Mouse (Mus musculus) activated CD4-positive, CD25-positive, alpha-beta regulatory T cell, adult 4 months (primary cell): Measurements from ENCODE around the gene Aunip. TPM values are rescaled to one million over a fixed set of nuclear protein-coding genes. Genes with fewer than 3 reads are reported as not detected.

Experiments
- ATAC-seq: one replicate; pipeline ENCODE4 v1.8.0; 2017
- polyA plus RNA-seq, 2 experiments: library from polyadenylated mRNA; unstranded; fragments of 100-300 nt; shearing (Covaris generic); gene quantifications; one replicate each; pipeline ENCODE4 v1.2.1; 2017

Gene Aunip
- 1 to 10 TPM in 1 of 2 experiments, under 1 TPM in 1; 0.70 to 3.2 TPM for polyA plus RNA-seq

DNA sequence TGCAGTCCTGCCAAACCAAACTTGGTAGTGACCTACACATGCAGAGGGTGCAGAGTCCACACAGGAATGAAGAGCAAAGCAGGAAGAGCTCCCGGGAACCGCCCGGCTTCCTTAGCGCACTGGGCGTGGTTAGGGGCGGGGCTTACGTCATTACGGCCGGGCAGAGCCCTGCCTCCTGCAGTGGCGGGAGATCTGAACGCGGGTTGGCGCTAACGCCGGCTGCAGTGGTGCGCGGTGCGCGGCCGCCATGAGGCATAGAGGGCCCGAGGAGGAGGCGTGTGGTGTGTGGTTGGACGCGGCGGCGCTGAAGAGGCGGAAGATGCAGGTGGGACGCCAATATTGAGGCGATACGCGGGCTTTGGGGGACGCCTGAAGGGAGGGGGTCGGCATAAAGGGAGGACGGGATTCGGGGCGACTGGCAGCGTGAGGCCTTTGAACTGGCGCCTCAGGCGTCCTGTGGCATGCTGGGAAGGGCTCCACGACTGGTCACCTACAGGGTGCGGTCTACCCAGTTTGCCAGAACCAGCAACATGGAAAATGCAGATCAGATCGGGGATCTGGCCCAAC is at the start of gene Aunip:
Gene Aunip, plus strand, starts transcription at position 155 of the 567 bp plus-strand sequence.
- peak; percentile 92 for ATAC-seq

DNA sequence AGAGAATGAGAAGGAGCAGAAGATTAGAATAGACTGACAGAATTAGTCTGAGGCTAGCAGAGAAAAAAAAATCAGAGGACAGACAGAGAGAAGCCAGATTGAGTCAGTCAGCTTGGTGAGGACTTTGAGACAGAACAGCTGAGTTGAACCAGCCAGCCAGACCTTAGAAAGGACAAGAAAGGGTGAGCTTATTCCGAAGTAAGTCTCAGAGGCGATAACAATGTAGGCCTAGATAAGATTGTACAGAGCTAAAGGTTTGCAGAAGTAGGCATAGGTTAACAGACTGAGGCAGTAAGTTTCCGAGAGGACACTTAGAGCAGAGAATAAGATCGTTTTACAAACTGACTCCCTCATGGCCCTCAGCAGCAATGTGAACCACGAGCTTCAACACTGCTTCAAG is 49.5 kb upstream of the Aunip start:
- ATAC-seq: no peak

DNA sequence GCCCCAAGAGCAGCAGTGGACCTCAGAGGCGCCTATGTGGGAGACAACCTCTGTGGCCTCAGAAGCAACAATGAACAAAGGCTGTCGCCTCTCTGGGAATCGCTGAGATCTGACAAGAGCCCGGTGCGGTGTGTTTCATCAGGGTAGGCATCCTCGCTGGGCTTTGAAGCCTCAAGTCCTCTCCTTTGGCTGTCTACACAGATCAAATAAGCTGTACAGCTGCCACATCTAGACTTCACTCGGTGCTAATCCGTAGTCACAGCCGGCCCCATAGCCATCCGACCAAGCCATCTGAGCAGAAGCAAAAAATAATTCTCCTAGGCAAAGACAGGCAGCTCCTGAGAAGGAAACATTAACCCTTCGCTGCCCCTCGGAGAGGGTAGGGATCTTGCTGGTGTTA is 45.0 kb upstream of the Aunip start:
- ATAC-seq: no peak

DNA sequence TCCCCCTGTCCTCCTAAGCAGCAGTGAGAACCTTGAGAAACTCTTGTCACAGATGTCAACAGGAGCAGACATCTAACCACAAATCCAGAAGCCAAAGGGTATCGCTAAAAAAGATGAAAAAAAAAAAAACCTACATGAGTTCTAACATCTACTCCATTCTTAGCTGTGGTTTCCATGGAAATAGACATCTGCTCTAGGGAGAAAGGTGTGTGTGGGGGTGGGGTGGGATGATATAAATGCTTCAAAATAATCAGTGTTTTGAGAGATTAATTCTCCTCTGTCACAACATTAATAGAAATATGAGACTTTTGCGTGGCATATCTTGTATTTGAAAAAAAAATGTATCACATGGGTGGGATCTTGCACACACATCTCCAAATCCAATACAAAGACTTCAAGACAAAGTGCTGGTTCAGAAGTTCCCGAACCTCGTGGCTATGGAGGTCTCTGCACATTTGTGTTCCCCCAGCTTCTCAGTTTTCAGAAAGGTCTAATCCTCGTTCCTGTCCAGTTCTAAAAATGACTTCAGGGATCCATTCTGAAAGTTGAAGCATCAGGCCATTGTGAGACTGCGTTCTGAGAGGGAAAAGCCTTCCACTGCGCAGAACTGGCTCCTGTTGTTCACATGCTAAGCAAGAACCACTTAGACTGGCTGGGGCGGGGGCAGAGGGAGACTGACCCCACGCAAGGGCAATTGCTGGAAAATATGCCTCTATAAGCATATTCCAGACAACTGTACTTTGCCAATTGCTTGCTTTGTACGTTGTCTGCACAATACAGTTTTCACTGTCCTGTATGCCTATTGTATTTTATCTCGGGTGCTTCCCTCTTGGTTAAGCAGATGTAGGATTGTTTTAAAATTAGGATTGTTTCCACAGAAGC is 44.2 kb upstream of the Aunip start:
- no peak for ATAC-seq

DNA sequence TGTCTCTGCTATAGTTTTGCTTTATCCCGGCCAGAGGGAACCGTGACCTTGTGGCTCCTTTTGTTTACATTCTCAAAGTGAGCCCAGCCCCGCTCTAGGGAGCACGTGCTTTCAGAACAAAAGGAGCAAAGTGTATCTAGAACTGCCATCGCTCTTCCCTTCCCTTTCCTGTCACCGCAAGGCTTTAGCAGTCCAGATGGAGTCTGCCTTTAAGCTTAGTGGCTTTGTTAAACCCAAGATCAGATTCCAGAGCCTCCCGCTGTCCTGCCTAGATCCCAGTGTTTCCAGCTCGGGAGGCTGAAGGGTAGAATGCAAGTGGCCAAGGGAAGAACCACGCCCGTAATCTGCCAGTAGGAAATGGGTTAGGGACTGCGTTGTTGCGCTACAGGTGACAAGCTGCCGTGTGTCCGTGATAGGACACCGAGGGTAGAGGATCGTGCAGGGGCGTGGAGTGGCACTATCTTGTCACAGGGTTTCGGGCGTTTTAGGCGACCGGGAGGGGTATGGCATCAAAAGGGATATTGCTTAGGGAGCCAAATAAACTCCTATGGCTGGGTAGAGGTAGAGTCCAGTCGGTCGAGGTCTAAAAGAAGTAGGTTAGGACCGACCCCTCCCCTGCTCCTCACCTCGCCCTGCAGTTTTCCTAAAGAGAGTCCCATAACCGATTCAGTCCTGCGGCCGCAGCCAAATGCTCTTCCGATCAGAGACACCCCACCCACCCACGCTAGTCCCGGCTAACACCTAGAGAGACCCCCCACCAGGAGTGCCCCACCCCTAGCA is 43.2 kb upstream of the Aunip start:
- ATAC-seq: no peak

DNA sequence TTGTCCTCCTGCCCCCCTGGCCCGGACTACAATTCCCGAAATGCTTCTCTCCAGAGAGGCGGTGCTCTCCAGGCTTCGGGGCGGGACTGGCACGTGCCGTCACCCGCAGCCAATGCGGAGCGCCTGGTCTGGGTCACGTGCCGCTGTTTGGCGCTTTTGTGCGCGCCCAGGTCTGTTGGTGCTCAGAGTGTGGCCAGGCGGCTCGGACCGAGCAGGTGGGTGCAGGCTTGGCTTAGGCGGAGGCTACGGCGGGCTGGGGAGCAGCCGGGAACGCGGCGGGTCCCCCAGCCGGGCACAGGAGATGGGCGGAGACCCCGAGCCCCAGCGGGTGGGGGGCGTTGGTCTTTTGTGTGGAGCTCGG is 42.6 kb upstream of the Aunip start, which contains the start of gene Stmn1:
Gene Stmn1, plus strand, starts transcription at position 106 of the 361 bp plus-strand sequence.
- ATAC-seq: peak; percentile 82

DNA sequence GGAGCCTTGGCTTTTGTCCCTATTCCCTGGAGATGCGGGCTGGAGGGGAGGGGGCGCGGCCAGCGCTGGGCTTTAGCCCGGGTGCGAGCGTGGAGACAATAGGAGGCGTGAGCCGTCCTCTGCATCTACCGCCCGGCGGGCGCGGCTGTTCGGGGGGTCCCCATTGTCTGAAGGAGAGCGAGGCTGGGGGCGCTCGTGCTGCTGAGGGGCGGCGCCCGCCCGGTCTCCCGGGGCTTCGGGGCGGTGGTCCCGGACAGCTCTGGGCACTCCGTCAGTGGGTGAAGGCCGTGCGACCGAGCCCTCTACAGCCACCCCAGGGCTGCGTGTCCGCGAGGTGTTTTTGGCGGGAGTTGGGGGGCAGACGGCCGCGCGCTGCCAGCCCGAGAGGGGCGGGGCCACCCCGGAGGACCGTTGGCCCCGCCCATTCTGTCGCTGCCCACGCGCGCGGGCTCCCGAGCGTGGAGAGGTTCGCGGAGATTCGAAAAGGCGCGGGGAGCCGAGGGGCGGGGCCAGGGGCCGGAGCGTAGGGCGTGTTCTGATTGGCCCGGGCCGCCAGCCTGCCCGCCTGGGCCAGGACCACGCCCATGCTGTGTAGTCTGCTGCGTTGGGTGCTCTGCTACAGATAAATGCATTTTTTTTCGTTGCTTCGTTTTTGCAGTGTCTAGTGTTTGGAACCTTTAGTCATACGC is 42.1 kb upstream of the Aunip start:
- peak; percentile 87 for ATAC-seq

DNA sequence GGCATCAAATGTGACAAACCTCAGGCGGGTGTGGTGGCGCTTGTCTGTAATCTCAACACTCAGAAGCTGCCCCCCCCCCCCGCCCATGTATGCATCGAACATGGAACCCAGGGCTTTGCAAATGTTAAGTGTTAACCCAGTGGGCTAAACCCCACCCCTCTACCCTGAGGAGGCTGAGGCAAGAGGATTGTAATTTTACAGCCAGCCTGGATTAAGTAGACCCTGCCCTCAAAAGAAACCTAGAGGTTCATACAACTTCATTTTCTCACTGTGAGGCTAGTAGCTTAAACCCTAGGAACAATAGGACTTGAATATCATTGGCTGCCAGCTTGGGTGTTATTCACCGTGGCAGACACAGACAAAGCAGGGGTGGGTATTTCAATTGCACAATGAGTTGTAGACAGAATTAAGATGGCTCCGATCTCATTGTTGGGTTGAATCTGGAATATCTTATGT is 41.4 kb upstream of the Aunip start:
- no peak for ATAC-seq

DNA sequence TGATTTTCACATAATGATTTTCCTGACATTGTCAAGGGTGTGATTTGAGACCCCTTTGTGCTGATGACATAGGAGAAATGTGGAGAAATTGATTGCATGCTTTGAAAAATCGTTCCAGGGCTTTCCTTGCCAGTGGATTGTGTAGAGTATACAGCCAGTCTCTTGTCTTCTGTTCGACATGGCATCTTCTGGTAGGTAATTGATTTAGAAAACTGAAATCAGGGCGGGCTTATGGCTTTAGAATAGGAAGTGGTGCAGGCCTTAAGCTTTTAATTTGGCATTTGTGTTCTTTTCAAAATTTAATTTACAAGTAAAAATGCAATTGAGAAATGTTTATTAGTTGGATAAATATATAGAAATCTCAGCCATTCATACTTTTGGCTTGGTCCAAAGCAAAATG is 40.8 kb upstream of the Aunip start:
- no peak for ATAC-seq

DNA sequence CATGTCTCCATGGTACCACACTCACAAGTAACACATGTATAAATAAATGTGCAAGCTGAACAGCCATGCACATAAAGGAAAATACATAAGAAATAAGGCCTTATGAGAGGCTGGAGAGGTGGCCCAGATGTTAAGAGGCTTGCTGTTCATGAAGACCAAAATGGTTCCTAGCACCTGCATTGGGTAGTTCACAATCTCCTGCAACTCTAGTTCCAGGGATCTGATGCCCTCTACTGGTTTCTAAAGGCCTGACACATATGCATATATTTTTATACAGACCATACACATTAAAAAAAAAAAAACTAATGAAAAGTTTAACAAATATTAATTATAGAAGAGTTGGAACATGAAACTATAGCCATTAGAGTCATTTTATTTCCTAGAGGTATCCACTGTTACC is 39.3 kb upstream of the Aunip start:
- no peak for ATAC-seq

DNA sequence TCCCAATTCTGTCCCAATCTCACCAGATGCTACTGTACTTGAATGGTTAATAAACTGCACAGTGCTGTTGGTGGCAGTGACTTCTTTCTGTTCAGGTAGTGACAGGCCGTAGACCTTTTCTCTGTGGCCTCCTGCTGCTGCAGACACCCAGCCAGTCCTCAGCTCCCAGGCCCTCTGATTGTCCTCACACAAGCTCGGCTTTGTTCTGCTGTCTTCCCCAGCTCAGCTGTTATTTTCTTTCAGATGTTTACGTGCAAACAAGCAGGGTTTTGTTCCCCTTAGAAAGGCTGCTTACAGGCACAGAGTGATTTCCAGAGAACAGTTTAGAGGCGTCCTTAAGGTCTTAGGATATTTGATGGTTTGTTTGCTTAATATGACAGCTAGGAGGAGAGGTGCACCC is 37.0 kb upstream of the Aunip start:
- no peak for ATAC-seq

DNA sequence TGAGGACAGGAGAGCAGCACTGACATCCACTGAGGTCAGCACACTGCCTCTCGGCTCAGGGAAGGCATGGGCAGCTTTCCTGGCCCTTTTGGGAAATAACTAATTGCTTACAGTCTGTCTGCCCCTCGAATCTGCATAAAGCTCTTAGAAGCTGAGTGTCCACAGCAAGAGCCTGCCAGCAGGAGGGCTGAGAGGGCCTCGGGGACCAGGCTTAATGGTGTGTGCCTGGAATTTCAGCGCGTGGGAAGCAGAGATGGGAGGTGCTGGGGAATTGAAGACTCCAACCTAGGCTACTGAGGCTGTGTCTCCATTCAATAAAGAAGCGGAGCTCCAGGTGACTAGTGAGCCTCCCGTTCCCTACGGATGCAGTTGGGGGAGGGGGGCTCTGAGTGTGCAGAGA is 36.6 kb upstream of the Aunip start:
- ATAC-seq: no peak

DNA sequence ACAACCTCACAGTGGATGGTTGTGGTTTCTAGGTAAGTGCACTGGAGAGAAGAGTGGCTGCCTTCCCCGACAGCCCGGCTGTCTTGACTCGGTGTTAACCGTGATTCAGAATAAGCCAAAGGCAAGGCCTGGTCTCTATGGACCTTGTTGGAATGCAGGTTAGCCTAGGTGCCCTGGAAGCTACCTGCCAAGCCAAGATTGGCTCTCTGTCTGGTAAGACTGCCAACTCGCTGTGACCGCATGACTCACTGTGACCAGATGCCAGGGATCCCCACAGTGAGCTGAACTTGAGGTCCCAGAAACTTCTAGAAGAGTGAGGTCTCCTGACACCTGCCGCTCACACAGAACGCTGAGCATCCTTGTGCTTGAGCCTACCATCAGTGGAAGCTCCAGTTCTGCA is 33.9 kb upstream of the Aunip start:
- ATAC-seq: no peak

DNA sequence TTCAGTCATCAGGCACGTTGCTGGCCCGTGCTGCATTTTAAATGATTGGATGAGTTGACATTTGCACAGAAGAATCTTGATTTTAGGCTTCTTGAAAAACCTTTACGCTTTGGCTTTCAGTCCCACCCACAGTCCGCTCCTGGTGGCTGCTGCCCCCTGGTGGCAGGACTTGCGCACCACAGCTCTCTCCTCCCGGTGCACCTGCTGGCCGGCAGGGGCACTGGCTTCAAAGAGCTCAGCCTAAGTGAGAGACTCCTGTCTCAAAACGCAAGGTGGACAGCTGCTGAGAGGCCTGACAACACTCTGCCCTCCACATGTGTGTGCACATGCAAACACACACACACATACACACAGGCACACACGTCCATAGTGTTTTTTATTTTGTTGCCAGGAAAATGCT is 32.8 kb upstream of the Aunip start:
- ATAC-seq: peak; percentile 96

DNA sequence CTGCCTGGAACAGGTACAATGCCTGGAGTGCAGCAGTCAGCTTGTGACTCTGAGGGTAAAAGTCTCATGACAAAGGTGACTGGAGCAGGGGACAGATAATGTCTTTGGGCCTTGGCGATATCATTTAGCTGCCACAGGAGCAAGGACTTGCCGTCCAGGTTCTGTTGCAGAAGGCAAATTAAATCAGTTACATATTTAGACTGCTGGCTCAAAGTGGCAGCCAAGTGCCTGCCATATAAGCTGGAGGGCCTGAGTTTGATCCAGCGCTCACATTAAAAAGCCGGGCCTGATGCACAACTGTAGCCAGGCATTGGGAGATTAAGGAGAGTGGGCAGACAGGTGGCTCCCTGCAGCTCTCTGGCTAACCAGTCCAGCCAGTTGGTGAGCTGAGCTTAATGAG is 31.0 kb upstream of the Aunip start:
- ATAC-seq: no peak

DNA sequence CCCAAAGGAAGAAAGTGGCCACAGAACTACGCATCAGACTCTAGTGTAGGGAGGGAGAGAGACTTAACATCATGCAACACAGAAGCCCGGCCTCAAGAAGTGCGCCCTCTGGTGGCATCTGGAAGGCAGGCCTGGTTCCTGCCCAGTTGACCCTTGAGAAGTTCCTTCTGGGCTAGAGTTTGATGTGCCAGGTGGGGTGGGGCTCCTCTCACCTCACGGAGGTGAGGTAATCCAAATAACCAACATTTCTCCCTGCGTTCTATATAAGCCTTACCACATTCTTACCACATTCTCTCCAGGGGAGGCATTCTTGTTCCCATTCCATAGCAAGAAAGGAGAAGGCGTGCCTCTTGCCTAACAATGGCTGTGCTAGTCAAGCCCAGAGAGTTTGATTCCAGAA is 29.9 kb upstream of the Aunip start:
- ATAC-seq: no peak

DNA sequence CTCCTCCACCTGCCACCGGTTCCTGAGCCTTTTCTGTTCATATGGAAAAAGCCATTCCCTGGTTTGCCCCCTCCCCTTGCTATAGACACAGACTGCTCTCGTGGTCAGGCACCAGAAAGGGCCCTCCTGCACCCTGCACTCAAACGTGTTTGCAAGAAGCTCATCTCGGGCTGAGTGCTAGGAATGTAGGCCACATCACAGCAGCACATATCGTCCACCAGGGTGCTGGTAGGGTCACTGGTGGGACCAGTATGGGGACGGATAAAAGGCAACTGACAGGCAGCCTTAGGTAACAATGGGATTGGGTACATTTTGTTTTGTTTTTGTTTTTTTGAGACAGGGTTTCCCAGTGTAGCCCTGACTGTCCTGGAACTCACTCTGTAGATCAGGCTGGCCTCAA is 29.5 kb upstream of the Aunip start:
- ATAC-seq: no peak

DNA sequence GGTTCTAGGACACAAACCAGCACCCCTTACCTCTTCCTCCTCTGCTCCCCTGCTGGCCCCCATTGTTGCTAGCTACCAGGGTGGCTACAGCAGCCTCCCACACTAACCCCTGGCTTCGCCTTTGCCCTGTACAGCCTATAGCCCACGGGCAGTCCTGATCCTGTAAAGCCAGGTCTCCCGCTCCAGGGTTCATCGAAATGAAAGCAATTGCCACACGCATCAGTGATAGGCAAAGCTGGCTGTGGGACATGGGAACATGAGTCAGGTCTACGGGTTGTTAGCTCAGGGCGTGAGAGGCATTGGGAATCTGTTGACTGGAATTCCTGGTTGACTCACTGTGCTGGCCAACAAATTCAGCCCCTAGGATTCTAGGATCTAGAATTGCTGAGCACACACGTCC is 28.4 kb upstream of the Aunip start:
- ATAC-seq: no peak

DNA sequence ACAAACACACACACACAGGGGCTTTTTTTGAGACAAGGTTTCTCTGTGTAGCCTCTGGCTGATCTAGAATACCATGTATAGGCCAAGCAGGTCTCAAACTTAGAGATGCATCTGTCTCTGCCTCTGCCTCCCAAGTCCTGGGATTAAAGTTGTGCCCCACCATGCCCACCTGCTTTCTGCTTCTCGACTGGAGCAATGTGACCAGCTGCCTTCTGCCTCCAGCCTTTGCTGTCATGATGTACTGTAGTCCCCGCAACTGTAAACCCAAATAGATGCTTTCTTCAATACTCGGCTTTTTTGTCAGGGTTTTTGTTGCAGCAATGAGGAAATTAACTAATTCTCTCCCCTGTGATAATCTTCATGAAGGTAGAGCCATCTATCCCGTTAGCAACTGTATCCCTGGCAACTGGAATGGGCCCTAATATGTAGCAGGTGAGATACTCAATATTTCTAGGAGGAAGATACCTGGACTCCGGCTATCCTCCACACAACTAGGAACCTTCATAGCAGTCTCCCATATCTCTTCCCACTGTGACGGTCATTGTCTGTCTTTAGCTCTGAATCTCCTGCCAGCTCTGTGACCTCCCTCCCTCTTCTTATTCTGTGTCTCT is 27.6 kb upstream of the Aunip start:
- ATAC-seq: no peak

DNA sequence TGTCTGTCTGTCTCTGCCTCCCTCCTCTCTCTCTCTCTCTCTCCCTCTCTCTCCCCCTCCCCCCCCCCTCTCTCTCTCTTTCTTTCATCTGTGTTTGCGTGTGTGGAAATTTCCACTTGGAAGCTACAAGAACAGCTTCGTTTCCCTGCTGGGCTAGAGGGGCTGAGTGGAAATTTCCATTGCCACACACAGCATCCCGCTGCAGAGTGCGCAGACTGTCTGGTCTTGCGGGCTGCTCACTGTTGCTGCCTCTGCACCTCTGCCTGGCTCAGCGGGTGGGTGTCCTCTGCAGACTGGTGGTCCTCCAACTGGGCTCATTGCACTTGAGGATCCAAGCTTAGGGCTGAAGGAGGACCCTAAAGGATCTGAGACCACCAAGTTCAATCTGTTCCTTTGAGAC is 27.1 kb upstream of the Aunip start:
- no peak for ATAC-seq

DNA sequence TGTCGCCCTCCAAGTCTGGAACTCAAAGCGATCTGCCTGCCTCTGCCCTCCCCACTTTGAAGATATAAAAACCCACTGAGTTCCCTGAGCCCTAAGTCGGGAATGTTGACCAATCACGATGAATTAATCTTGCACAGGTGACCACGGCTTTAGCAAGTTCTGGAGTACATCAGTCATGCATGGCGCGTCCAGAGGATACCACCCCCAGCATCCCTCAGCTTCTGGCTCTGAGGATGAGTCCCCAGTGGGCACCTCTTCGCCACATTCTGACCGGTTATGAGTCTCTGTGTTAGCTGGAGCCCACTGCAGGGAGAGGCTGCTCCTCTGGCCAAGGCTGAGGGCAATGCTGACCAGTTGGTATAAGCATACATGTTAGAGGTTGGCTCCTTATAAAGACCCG is 26.6 kb upstream of the Aunip start:
- ATAC-seq: no peak

DNA sequence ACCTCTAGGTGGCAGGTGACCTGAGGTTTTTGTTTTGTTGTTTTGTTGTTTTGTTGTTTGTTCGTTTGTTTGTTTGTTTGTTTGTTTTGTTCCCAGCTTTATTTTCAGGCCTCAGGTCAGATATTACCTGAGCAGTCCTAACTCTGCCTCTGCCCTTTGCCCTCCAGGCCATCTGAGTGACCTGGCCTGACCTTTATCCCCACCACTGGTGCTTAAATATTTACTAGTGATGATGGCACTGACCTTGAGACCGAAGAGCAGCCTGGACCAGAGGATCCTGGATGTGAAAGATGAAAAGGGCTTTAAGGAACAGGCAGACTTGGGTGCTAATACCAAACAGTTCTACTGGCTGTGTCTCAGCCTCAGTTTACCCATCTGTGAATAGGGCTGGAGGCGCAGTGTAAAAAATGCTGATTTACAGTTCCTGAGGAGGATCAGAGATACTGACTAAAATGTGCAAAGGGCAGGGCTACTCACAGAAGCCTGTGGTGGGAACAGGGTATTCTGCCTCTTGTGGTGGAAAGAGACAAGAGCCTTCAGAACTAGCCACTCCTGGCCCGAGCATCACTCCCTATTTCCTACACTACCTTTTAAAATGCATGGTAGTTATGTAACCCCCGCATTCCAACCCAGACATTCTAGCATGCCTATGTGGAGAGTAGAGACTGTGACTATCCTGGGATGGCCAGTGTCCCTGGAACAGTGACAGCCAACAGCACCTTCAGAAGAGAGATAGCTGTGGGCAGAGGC is 25.5 kb upstream of the Aunip start:
- no peak for ATAC-seq
